Mouse (Mus musculus): ENCODE data around the gene 1110051M20Rik. TPM values are rescaled to one million over a fixed set of nuclear protein-coding genes. Genes with fewer than 3 reads are reported as not detected.
A peak's percentile ranks its signal among the peaks of the same experiment; 100 is the strongest.

The 1110051M20Rik gene
- polyA plus RNA-seq, 1 experiment from 2014 or later, result 55.7 TPM

- TF ChIP-seq CTCF (IDR thresholded peaks at IDR 0.05; ENCODE audit: low read depth), result no peak
- H3K27ac ChIP-seq, result peak overlapping the region; percentile 95
- H3K4me1 ChIP-seq (replicated peaks; ENCODE audit: insufficient read depth, low read length), result peaks cover 8% of the 10 kb centered on the region; the same call in 1 of the 2 replicates
- peak overlapping the region; percentile 49 for H3K9ac ChIP-seq (ENCODE audit: low read depth, low read length)
- WGBS, result 76% methylated on average over 17 of the region's 17 CpGs
- 0 out of 2 replicates have a peak overlapping the region, but pooled peaks have one; percentile 21 for H3K4me3 ChIP-seq (replicated peaks; ENCODE audit: low read depth, low read length)
- no peaks in the 10 kb centered on the region for H3K9me3 ChIP-seq (replicated peaks; ENCODE audit: low read length)
- H3K27me3 ChIP-seq (ENCODE audit: insufficient read depth, low read length), result no peaks in the 10 kb centered on the region
- peak overlapping the region; percentile 57 for H3K4me2 ChIP-seq (ENCODE audit: low read length)
- no peak for ATAC-seq (replicated peaks; ENCODE audit: low FRiP score, low read depth)
- H3K36me3 ChIP-seq (ENCODE audit: insufficient read depth, low read length), result peaks cover 33% of the 10 kb centered on the region
- no peak for DNase-seq (ENCODE audit: low spot score)
These were observed 180.5 kb downstream of the 1110051M20Rik start for GRCm38 (mm10) chr2:91263692-91264660.

DNA sequence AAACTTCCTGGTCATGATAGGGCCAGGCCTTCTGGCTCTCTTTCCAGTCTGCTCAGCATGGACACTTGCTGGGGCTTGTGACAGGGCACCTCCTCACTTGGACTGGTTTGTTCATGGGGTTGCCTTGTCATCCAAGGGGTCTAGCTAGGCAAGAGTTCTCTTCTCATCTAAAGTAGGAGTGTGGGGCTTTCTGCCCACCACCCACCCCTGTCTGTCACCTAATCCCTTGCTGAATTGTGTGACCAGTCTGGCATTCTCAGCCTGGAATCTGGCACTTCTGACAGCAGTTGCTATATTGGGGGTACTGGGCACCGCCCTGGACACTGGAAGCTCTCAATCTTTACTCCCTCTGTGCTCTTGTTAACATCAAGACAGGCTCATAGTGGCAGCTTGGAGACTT, 185.0 kb downstream of the 1110051M20Rik start:
- peaks cover 18% of the 10 kb centered on the region for H3K4me1 ChIP-seq (replicated peaks; ENCODE audit: insufficient read depth, low read length)
- DNase-seq (ENCODE audit: low spot score) (no peak), ATAC-seq (replicated peaks; ENCODE audit: low FRiP score, low read depth) (no peak)
- no peaks in the 10 kb centered on the region for H3K27me3 ChIP-seq (ENCODE audit: insufficient read depth, low read length)
- 85% methylated on average over 1 of the region's 1 CpGs for WGBS
- H3K27ac ChIP-seq, result no peak overlapping the region
- no peak overlapping the region for H3K9ac ChIP-seq (ENCODE audit: low read depth, low read length)
- H3K4me3 ChIP-seq (replicated peaks; ENCODE audit: low read depth, low read length), result no peak overlapping the region
- 0 out of 2 replicates have a peak, but pooled peaks cover 15% of the 10 kb centered on the region for H3K36me3 ChIP-seq (ENCODE audit: insufficient read depth, low read length)
- no peaks in the 10 kb centered on the region for H3K9me3 ChIP-seq (replicated peaks; ENCODE audit: low read length)
- TF ChIP-seq CTCF (IDR thresholded peaks at IDR 0.05; ENCODE audit: low read depth), result no peak
- no peak overlapping the region for H3K4me2 ChIP-seq (ENCODE audit: low read length)

DNA sequence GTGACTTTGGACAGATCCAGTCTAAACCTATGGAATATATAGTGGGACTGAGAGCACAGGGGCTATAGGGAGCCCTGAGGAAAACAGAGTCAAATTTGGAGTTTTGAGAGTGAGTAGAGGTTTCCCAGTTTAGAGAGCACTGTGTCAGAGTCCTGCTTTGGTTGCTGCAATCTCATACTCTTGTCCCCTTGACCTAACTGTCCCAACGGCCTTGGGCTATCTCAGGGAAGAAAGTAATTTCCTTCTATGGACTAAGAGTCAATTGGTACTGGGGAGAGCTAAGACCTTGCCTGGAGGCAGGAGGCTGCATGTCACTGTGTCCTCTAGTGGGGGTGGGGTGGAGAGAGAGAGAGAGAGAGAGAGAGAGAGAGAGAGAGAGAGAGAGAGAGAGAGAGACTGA, 185.7 kb downstream of the 1110051M20Rik start:
- Histone ChIP-seq H3K9ac (ENCODE audit: low read depth, low read length) (no peak overlapping the region), H3K36me3 (ENCODE audit: insufficient read depth, low read length) (0 out of 2 replicates have a peak, but pooled peaks cover 15% of the 10 kb centered on the region), H3K9me3 (replicated peaks; ENCODE audit: low read length) (no peaks in the 10 kb centered on the region), H3K27ac (no peak overlapping the region), H3K4me1 (replicated peaks; ENCODE audit: insufficient read depth, low read length) (peaks cover 11% of the 10 kb centered on the region), H3K4me3 (replicated peaks; ENCODE audit: low read depth, low read length) (no peak overlapping the region), H3K27me3 (ENCODE audit: insufficient read depth, low read length) (no peaks in the 10 kb centered on the region), H3K4me2 (ENCODE audit: low read length) (no peak overlapping the region)
- no peak for DNase-seq (ENCODE audit: low spot score)
- 50% methylated on average over 1 of the region's 1 CpGs for WGBS
- ATAC-seq (replicated peaks; ENCODE audit: low FRiP score, low read depth), result no peak
- TF ChIP-seq CTCF (IDR thresholded peaks at IDR 0.05; ENCODE audit: low read depth), result no peak

- Histone ChIP-seq H3K9ac (ENCODE audit: low read depth, low read length) (peak overlapping the region; percentile 72), H3K4me3 (replicated peaks; ENCODE audit: low read depth, low read length) (peak overlapping the region; percentile 71), H3K27ac (peak overlapping the region; percentile 86), H3K4me1 (replicated peaks; ENCODE audit: insufficient read depth, low read length) (peaks cover 11% of the 10 kb centered on the region), H3K4me2 (ENCODE audit: low read length) (peak overlapping the region; percentile 93), H3K9me3 (replicated peaks; ENCODE audit: low read length) (no peaks in the 10 kb centered on the region), H3K27me3 (ENCODE audit: insufficient read depth, low read length) (no peaks in the 10 kb centered on the region), H3K36me3 (ENCODE audit: insufficient read depth, low read length) (0 out of 2 replicates have a peak, but pooled peaks cover 10% of the 10 kb centered on the region)
- TF ChIP-seq CTCF (IDR thresholded peaks at IDR 0.05; ENCODE audit: low read depth), result no peak
- ATAC-seq (replicated peaks; ENCODE audit: low FRiP score, low read depth) (peak; percentile 1; the same call in 1 of the 2 replicates), DNase-seq (ENCODE audit: low spot score) (no peak)
- 64% methylated on average over 5 of the region's 5 CpGs for WGBS
These were observed 186.4 kb downstream of the 1110051M20Rik start for GRCm38 (mm10) chr2:91258054-91258453.

- peak overlapping the region; percentile 72 for H3K9ac ChIP-seq (ENCODE audit: low read depth, low read length)
- ATAC-seq (replicated peaks; ENCODE audit: low FRiP score, low read depth) (peak; percentile 71), DNase-seq (ENCODE audit: low spot score) (peak; percentile 84)
- peak overlapping the region; percentile 71 for H3K4me3 ChIP-seq (replicated peaks; ENCODE audit: low read depth, low read length)
- WGBS, result 2% methylated on average over 22 of the region's 22 CpGs
- H3K27me3 ChIP-seq (ENCODE audit: insufficient read depth, low read length), result no peaks in the 10 kb centered on the region
- H3K4me2 ChIP-seq (ENCODE audit: low read length), result peak overlapping the region; percentile 93
- H3K9me3 ChIP-seq (replicated peaks; ENCODE audit: low read length), result no peaks in the 10 kb centered on the region
- no peak for TF ChIP-seq CTCF (IDR thresholded peaks at IDR 0.05; ENCODE audit: low read depth)
- H3K27ac ChIP-seq, result peak overlapping the region; percentile 86
- peaks cover 11% of the 10 kb centered on the region for H3K4me1 ChIP-seq (replicated peaks; ENCODE audit: insufficient read depth, low read length)
- H3K36me3 ChIP-seq (ENCODE audit: insufficient read depth, low read length), result 0 out of 2 replicates have a peak, but pooled peaks cover 10% of the 10 kb centered on the region
These were observed 187.2 kb downstream of the 1110051M20Rik start for GRCm38 (mm10) chr2:91257126-91257980.

Measured in kidney, postnatal 0 days (tissue).